Mouse (Mus musculus) heart, embryonic 14.5 days (tissue): ENCODE data around the gene Gcnt2. TPM values are rescaled to one million over a fixed set of nuclear protein-coding genes. Genes with fewer than 3 reads are reported as not detected.
A peak's percentile ranks its signal among the peaks of the same experiment; 100 is the strongest.

Source experiments
- ATAC-seq: fragments of 200-750 bp; cut with Nextera tagmentation; 2 replicates; pipeline ENCODE4 v1.8.0; 2017; ENCODE audit warnings: low read depth, moderate TSS enrichment; ENCODE audit not compliant: insufficient number of reproducible peaks, insufficient read depth, low FRiP score
- H3K27ac ChIP-seq, 2 experiments: fragments of 200-500 bp in 1 of 2; fragments of 300-500 bp in 1 of 2; sonication (generic) in 1 of 2; replicated peaks in 1 of 2; 2 replicates each; pipeline ENCODE4 v1.5.1; 2012 to 2014; ENCODE audit warnings: low read depth in 2 of 2, low read length in 2 of 2, control low read depth in 1 of 2, mild to moderate bottlenecking in 1 of 2, mixed read lengths in 1 of 2; ENCODE audit not compliant: control insufficient read depth in 1 of 2, insufficient read depth in 1 of 2
- H3K27me3 ChIP-seq: fragments of 300-500 bp; sonication (generic); 2 replicates; pipeline ENCODE4 v1.6.1; 2014; ENCODE audit warnings: mild to moderate bottlenecking, low read length, control low read depth; ENCODE audit not compliant: control insufficient read depth, insufficient read depth
- H3K36me3 ChIP-seq: fragments of 300-500 bp; sonication (generic); 2 replicates; pipeline ENCODE4 v1.6.1; 2014; ENCODE audit warnings: mild to moderate bottlenecking, control low read depth, low read length, mixed read lengths; ENCODE audit not compliant: control insufficient read depth, insufficient read depth
- H3K4me1 ChIP-seq, 2 experiments: fragments of 200-500 bp in 1 of 2; fragments of 300-500 bp in 1 of 2; sonication (generic) in 1 of 2; 2 replicates each; pipeline ENCODE4 v1.6.1; 2012 to 2014; ENCODE audit warnings: low read length in 2 of 2, control low read depth in 1 of 2, mixed read lengths in 1 of 2; ENCODE audit not compliant: control insufficient read depth in 2 of 2, insufficient read depth in 2 of 2
- H3K4me2 ChIP-seq: fragments of 300-500 bp; sonication (generic); 2 replicates; pipeline ENCODE4 v1.6.1; 2014; ENCODE audit warnings: mild to moderate bottlenecking, low read length
- H3K4me3 ChIP-seq, 2 experiments: fragments of 200-500 bp in 1 of 2; fragments of 300-500 bp in 1 of 2; sonication (generic) in 1 of 2; 2 replicates each; pipeline ENCODE4 v1.5.1; 2012 to 2014; ENCODE audit warnings: low read length in 2 of 2, mild to moderate bottlenecking in 2 of 2, control low read depth in 1 of 2, low read depth in 1 of 2, moderate library complexity in 1 of 2; ENCODE audit not compliant: control insufficient read depth in 1 of 2, insufficient read depth in 1 of 2
- H3K9ac ChIP-seq: fragments of 300-500 bp; sonication (generic); 2 replicates; pipeline ENCODE4 v1.6.1; 2014; ENCODE audit warnings: mild to moderate bottlenecking, low read length
- H3K9me3 ChIP-seq: fragments of 300-500 bp; sonication (generic); 2 replicates; pipeline ENCODE4 v1.6.1; 2016; ENCODE audit warnings: low read length, control low read depth; ENCODE audit not compliant: control insufficient read depth
- WGBS: fragments of 180-500 bp; shearing (Covaris S2); extraction: QIAGEN DNeasy Blood & Tissue Kit; methylation state at CpG from one replicate; pipeline ENCODE4 v1.1.7; 2014; 5-methylcytosine and 5-hydroxymethylcytosine counted together
- polyA plus RNA-seq: library from polyadenylated mRNA; unstranded; fragments of >200 nt; fragmentation: Nextera tagmentation; extraction: Ambion mirVana; gene quantifications from 2 replicates; pipeline ENCODE4 v1.2.1, GENCODE M21; 2014

Gcnt2 gene
- polyA plus RNA-seq, 1 experiment from 2014 or later = 4.8 TPM

DNA sequence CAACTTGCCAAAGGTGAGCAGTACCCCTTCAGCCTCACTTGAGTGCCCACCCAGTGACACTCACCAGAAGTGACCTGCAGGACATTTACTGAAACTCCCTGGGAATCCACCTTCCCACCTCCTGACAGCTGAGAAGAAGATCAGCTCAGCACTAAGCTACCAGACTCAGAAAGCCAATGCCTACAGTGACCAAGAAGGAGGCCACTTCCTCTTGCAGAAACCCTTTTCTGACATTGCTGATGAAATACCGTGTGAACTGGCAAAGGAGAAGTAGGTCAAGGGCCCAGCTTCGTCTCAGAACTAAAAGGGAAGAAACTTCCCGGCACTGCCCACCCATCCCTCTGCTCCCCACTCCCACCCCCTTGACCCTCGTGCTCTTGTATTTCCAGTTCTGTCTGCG is 109.0 kb downstream of the Gcnt2 start:
- H3K36me3 ChIP-seq = no peaks in the 10 kb centered on the region
- 64% methylated on average over 5 of the region's 5 CpGs for WGBS
- ATAC-seq = no peak
- H3K27ac ChIP-seq = no peak overlapping the region
- H3K27me3 ChIP-seq = no peaks in the 10 kb centered on the region
- H3K9me3 ChIP-seq = 0 out of 2 replicates have a peak, but pooled peaks cover 2% of the 10 kb centered on the region
- H3K9ac ChIP-seq = no peak overlapping the region
- no peak overlapping the region for H3K4me3 ChIP-seq
- H3K4me1 ChIP-seq = no peaks in the 10 kb centered on the region
- H3K4me2 ChIP-seq = no peak overlapping the region

DNA sequence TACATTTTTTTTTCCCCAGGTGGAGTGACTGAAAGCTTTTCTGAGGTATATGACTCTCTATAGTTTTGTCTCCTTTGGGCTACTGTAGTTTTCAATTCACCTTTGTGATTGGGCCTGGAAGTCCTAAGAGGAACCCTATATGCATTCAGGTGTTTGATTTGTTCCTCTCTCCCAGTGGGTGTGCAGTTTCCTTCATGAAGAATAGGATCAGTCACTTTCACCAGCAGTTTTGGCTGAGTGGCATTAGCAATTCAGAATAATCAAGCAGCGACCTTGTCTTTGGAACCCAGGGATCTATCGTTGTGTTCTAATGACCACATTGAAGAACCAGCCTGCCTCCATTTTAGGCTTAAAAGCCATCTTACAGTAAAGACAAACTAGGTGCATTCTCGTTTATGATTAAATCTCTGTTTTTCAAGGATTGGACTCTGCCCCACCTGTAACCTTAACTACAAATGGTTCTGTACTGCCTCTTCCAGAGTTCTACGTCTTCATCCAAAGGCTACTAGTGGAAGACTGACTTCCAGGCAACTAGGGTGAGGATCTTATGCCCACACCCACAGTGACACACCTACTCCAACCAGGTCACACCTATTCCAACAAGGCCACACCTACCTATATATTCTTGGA is 110.3 kb downstream of the Gcnt2 start:
- WGBS = 81% methylated on average over 4 of the region's 4 CpGs
- Histone ChIP-seq H3K27ac (no peak overlapping the region), H3K27me3 (no peaks in the 10 kb centered on the region), H3K4me3 (no peak overlapping the region), H3K4me1 (no peaks in the 10 kb centered on the region), H3K4me2 (no peak overlapping the region), H3K9ac (no peak overlapping the region), H3K9me3 (0 out of 2 replicates have a peak, but pooled peaks cover 3% of the 10 kb centered on the region), H3K36me3 (no peaks in the 10 kb centered on the region)
- ATAC-seq = no peak

DNA sequence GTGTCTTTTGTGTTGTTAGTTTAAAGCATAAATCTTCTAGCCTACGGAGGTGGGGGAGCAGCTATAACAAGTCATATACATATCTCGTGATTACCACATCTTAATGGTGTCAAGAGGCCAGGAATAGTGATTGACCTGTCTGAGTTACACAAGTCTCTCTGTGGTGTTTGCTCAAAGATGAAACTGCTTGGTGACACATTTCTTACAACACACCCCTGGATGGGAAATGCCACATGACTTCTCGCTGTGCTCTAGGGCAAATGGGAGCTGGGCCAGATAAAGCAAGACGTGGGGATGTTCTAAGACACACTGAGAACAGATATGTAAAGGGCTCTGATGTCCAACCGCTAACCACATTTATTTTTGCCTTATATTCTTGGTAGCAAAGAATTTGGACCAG is 111.7 kb downstream of the Gcnt2 start:
- H3K4me1 ChIP-seq = no peaks in the 10 kb centered on the region
- no peak overlapping the region for H3K4me3 ChIP-seq
- H3K4me2 ChIP-seq = no peak overlapping the region
- no peaks in the 10 kb centered on the region for H3K27me3 ChIP-seq
- H3K27ac ChIP-seq = no peak overlapping the region
- no peak for ATAC-seq
- no peak overlapping the region for H3K9ac ChIP-seq
- 0 out of 2 replicates have a peak, but pooled peaks cover 3% of the 10 kb centered on the region for H3K9me3 ChIP-seq
- H3K36me3 ChIP-seq = no peaks in the 10 kb centered on the region
- 72% methylated on average over 5 of the region's 5 CpGs for WGBS

DNA sequence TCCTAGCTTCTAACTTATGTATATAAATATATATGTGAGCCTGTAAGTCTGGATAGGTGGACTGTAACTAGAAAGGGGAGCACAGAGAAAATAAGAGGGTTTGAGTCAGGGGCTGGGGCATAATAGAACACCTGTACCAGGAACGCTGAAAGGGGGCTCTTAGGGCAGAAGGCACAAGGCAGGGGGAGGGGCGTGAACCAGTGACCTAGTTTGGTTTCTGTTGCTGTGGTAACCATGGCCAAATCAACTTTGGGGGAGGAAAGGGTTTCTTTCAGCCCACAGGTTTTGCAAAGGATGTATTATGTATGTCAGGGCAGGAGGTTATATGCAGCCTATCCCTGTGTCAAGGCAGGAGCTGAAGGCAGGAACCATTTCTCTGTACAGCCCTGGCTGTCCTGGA is 112.3 kb downstream of the Gcnt2 start:
- H3K9me3 ChIP-seq = 0 out of 2 replicates have a peak, but pooled peaks cover 3% of the 10 kb centered on the region
- no peak overlapping the region for H3K9ac ChIP-seq
- no peaks in the 10 kb centered on the region for H3K27me3 ChIP-seq
- WGBS = 85% methylated on average over 2 of the region's 2 CpGs
- no peaks in the 10 kb centered on the region for H3K4me1 ChIP-seq
- no peak overlapping the region for H3K4me3 ChIP-seq
- H3K36me3 ChIP-seq = no peaks in the 10 kb centered on the region
- no peak overlapping the region for H3K4me2 ChIP-seq
- ATAC-seq = no peak
- no peak overlapping the region for H3K27ac ChIP-seq

DNA sequence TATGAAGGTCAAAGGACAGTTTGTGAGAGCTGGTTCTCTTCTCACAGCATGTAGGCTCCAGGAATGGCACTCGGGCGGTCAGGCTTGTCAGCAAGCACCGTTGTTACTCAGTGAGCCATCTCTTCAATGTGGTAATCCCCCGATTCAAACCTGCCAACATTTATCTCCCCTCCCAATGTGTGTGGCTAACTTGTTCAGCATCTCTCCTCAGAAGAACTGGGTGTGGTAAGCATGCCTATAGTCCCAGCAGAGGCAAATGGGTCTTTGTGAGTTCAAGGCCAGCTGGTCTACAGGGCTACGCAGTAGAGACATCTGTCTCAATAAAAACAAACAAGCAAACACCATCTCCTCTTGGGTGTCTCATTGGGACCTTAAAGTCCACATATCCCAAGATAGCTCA is 113.4 kb downstream of the Gcnt2 start:
- no peaks in the 10 kb centered on the region for H3K36me3 ChIP-seq
- no peak overlapping the region for H3K9ac ChIP-seq
- no peak overlapping the region for H3K4me2 ChIP-seq
- no peaks in the 10 kb centered on the region for H3K27me3 ChIP-seq
- WGBS = 72% methylated on average over 5 of the region's 5 CpGs
- no peak for ATAC-seq
- 0 out of 2 replicates have a peak, but pooled peaks cover 3% of the 10 kb centered on the region for H3K9me3 ChIP-seq
- H3K4me1 ChIP-seq = no peaks in the 10 kb centered on the region
- H3K4me3 ChIP-seq = no peak overlapping the region
- H3K27ac ChIP-seq = no peak overlapping the region

DNA sequence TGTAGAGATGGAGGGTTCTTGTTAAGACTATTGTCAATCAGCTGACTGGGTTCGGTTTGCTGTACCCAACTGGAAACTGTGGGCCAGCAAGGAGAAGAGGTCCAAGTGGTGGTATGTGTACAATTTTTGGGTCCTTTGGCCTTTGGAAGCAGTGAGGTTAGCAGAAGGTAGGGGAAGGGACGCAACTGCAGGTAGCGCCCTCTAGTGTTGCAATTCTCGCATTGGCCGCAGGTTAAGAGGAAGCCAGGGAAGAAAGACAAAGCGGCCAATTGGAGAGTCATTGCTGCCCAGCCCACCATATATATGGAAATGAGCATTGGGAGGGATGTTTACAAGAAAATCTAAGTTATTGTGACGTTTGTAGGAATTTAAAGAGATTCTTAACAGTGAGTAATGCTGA is 118.1 kb downstream of the Gcnt2 start:
- H3K4me1 ChIP-seq = no peaks in the 10 kb centered on the region
- no peak for ATAC-seq
- no peaks in the 10 kb centered on the region for H3K27me3 ChIP-seq
- 0 out of 2 replicates have a peak, but pooled peaks cover 3% of the 10 kb centered on the region for H3K9me3 ChIP-seq
- H3K4me2 ChIP-seq = no peak overlapping the region
- WGBS = 24% methylated on average over 7 of the region's 7 CpGs
- no peak overlapping the region for H3K27ac ChIP-seq
- no peak overlapping the region for H3K4me3 ChIP-seq
- H3K36me3 ChIP-seq = no peaks in the 10 kb centered on the region
- H3K9ac ChIP-seq = no peak overlapping the region

DNA sequence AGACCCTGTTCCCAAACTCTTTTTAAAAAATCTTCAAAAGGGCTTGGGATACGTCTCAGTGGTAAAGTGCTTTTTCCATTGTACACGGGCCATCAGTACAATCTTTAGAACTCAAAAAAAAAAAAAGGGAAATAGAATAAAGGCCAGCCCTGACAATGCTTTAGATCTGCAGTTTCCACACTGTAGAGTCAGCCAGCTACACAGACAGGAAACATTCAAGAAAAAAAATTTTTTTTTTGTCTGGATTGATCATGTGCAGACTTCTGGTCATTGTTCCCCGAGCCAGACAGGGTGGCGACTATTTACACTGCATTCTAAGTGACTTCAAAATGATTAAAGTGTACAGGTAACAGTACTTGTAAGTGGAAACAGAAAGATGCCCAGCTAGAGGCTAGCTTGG is 119.1 kb downstream of the Gcnt2 start:
- no peaks in the 10 kb centered on the region for H3K9me3 ChIP-seq
- no peak overlapping the region for H3K4me3 ChIP-seq
- no peak for ATAC-seq
- no peaks in the 10 kb centered on the region for H3K36me3 ChIP-seq
- H3K4me1 ChIP-seq = no peaks in the 10 kb centered on the region
- H3K9ac ChIP-seq = no peak overlapping the region
- 54% methylated on average over 4 of the region's 4 CpGs for WGBS
- no peaks in the 10 kb centered on the region for H3K27me3 ChIP-seq
- peak overlapping the region; percentile 34 to 74; a peak in 3 of 4 replicates for H3K27ac ChIP-seq
- H3K4me2 ChIP-seq = no peak overlapping the region

DNA sequence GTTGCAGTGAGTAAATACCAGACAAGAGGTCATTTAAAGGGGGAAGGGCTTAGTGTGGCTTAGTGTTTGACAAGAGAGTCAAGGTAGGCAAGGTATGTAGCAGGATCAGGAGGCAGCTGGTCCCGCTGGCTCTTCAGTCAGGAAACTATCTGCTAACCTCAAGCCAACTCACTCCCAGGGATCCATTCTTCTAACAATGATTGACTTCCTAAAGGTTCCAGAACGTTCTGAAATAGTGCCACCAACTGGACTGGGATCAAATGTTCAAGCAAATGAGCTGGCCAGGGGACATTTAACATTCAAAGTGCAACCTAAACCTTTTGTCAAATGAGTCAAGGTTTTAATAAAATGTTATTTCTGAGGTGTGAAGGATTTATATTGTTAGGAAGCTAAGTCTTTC is 119.8 kb downstream of the Gcnt2 start:
- H3K36me3 ChIP-seq = no peaks in the 10 kb centered on the region
- H3K4me2 ChIP-seq = no peak overlapping the region
- H3K4me1 ChIP-seq = no peaks in the 10 kb centered on the region
- ATAC-seq = no peak
- H3K4me3 ChIP-seq = no peak overlapping the region
- 39% methylated on average over 2 of the region's 2 CpGs for WGBS
- no peaks in the 10 kb centered on the region for H3K9me3 ChIP-seq
- no peaks in the 10 kb centered on the region for H3K27me3 ChIP-seq
- H3K27ac ChIP-seq = peak overlapping the region; percentile 34 to 74
- H3K9ac ChIP-seq = no peak overlapping the region
